Mouse (Mus musculus): ENCODE results near the gene Gucd1. TPM values are rescaled to one million over a fixed set of nuclear protein-coding genes. Genes with fewer than 3 reads are reported as not detected.
A peak's percentile ranks its signal among the peaks of the same experiment; 100 is the strongest.
"Not testable (repeated sequence)": the region's sequence is repeated elsewhere in the genome, so short reads cannot be mapped to it uniquely, and the experiment has no call there.

Gene Gucd1
- total RNA-seq, 2 experiments from 2014 or later: 21.6 to 22.0 TPM

GRCm38 (mm10) chr10:75353838-75354241 lies 163.9 kb downstream of the Gucd1 start:
- DNase-seq (ENCODE audit: extremely low spot score in 1 of 2, low spot score in 2 of 2); intact Hi-C loops (cut with DNase I): not testable (repeated sequence)

- DNase-seq (ENCODE audit: extremely low spot score in 1 of 2, low spot score in 2 of 2): no peak
- intact Hi-C loops (cut with DNase I): no loop called here
These were observed 165.2 kb downstream of the Gucd1 start for GRCm38 (mm10) chr10:75352541-75352940.

GRCm38 (mm10) chr10:75350564-75350963 lies 167.2 kb downstream of the Gucd1 start:
- no peak for DNase-seq (ENCODE audit: extremely low spot score in 1 of 2, low spot score in 2 of 2)
- intact Hi-C loops (cut with DNase I): no loop called here

- no peak for DNase-seq (ENCODE audit: extremely low spot score in 1 of 2, low spot score in 2 of 2)
- intact Hi-C loops (cut with DNase I): no loop called here
These were observed 172.5 kb downstream of the Gucd1 start for GRCm38 (mm10) chr10:75345265-75345664.

DNA sequence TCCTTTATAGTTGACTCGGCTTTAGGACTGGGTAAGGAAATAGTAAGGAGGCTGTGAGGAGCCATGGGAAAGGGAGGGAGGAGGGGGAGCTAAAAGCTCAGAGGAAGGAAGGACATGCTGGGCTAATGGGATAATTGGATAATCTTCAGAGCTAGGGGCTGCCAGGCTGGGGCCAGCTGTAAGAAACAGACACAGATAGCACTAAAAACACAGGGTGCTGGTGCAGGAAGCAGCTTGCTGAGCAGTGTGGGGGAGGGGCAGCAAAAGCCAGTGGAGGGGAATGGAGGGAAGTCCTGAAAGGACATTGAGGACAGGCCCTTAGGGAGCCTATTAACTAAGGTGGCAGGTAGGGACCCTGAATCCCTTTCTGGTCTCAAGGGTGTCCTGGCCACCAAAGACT lies 173.2 kb downstream of the Gucd1 start:
- DNase-seq (ENCODE audit: extremely low spot score in 1 of 2, low spot score in 2 of 2): peak in 1 of 2 experiments; percentile 51
- intact Hi-C loops (cut with DNase I): not testable (repeated sequence)

DNA sequence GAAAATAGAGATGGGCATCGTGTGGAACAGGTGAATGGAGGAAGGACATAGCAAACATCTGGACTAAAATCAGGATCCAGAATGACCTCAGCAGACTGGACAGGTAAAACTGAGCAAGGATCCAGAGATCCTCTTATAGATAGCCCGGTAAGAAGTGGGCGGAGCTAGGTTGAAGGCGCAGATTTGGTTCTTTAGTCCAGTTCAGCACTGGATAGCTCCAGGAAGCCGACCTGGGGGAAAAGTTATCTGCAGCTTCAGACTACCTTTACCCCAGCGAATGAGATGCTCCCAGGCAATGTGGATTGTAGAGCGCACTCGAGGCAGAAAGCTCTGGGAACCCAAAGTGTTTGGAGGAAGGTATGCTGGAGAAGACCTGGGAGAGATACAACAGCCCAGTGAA lies 175.8 kb downstream of the Gucd1 start:
- intact Hi-C loops (cut with DNase I): no loop called here
- no peak for DNase-seq (ENCODE audit: extremely low spot score in 1 of 2, low spot score in 2 of 2)

DNA sequence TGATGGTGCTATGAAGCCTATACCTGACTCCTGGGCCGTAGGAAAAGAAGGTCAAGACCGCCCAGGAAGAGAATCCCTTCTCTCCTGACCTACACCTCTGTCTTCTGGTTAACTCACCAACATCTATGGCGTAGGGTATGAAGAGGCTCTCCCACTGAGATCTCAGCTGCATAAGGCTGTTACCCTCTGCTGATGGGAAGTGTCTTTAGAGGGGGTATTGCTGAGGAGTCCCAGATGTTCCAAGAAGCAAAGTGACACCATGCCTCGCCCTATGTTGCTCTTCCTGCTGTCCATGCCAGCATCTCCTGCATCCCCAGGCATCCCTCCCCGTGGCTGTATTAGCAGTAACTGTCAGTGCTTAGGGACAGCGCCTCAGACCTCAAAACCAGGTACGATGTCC lies 178.4 kb downstream of the Gucd1 start:
- intact Hi-C loops (cut with DNase I): no loop called here
- no peak for DNase-seq (ENCODE audit: extremely low spot score in 1 of 2, low spot score in 2 of 2)

DNA sequence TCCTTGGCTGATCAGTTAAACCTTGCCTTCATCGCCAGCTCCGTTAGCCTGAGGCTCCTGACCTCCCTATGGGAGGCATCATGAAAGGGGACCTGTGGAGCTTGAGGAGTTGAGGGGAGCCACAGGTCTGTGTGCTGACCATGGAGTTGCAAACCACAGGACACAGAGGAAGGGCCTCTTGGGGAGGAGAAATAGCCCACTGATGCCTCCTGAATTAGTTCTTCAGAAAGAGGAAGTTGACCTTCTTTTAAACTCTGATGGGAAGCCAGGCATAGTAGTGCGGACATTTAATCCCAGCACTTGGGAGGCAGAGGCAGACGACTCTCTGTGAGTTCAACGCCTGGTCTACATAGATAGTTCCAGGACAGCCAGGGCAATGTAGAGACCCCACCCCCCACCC lies 178.9 kb downstream of the Gucd1 start:
- intact Hi-C loops (cut with DNase I): no loop called here
- DNase-seq (ENCODE audit: extremely low spot score in 1 of 2, low spot score in 2 of 2): no peak

GRCm38 (mm10) chr10:75337231-75337630 lies 180.5 kb downstream of the Gucd1 start:
- DNase-seq (ENCODE audit: extremely low spot score in 1 of 2, low spot score in 2 of 2): no peak

GRCm38 (mm10) chr10:75335075-75335474 lies 182.7 kb downstream of the Gucd1 start:
- DNase-seq (ENCODE audit: extremely low spot score in 1 of 2, low spot score in 2 of 2): no peak
- intact Hi-C loops (cut with DNase I): no loop called here

More at GRCm38 (mm10) chr10:75337231-75337630, 180.5 kb downstream of the Gucd1 start:
- intact Hi-C loops (cut with DNase I): no loop called here

GRCm38 (mm10) chr10:75334175-75334574 lies 183.6 kb downstream of the Gucd1 start:
- no peak for DNase-seq (ENCODE audit: extremely low spot score in 1 of 2, low spot score in 2 of 2)
- intact Hi-C loops (cut with DNase I): no loop called here

- intact Hi-C loops (cut with DNase I): no loop called here
- no peak for DNase-seq (ENCODE audit: extremely low spot score in 1 of 2, low spot score in 2 of 2)
These were observed 184.5 kb downstream of the Gucd1 start for GRCm38 (mm10) chr10:75333176-75333776.

- no peak for DNase-seq (ENCODE audit: extremely low spot score in 1 of 2, low spot score in 2 of 2)
- intact Hi-C loops (cut with DNase I): no loop called here
These were observed 185.5 kb downstream of the Gucd1 start for GRCm38 (mm10) chr10:75332268-75332667.

GRCm38 (mm10) chr10:75328201-75328704 lies 189.5 kb downstream of the Gucd1 start:
- DNase-seq (ENCODE audit: extremely low spot score in 1 of 2, low spot score in 2 of 2): peak in 1 of 2 experiments; percentile 32
- intact Hi-C loops (cut with DNase I): no loop called here

DNA sequence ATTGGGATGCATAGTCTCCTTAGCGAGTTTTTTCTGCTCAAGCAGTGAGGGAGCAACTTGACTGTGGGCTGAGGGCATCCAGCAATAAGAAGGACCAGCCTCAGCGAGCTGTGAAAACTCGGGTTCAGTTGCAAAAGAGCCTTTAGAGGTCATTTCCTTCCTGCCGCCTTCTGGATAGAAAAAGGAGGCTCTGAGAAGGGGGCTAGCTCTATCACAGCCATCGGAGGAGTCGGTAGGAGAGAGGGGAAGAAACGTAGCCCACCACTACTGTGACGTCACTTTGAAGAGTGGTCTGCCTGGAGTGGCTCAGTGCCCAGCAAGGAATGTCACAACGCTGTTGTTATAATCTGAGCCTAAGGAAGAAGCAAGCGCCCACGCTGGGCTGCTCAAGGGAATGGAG lies 190.7 kb downstream of the Gucd1 start:
- intact Hi-C loops (cut with DNase I): no loop called here
- DNase-seq (ENCODE audit: extremely low spot score in 1 of 2, low spot score in 2 of 2): no peak

- intact Hi-C loops (cut with DNase I): no loop called here
These were observed 191.2 kb downstream of the Gucd1 start for GRCm38 (mm10) chr10:75326553-75326952.

DNA sequence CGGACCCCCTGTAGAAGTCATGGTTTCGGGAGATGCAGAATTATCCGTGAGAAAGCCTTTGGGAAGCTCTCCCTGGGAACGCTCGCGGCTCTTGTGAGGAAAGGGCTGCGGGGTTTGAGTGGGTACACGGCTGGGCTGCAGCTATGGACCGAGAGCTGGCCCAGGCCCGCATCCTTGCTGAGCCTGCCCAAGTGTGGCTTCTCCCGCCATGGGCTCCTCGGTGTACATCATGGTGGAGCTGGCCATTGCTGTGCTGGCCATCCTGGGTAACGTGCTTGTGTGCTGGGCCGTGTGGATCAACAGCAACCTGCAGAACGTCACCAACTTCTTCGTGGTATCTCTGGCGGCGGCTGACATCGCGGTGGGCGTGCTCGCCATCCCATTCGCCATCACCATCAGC lies 192.0 kb downstream of the Gucd1 start:
- no peak for DNase-seq (ENCODE audit: extremely low spot score in 1 of 2, low spot score in 2 of 2)
- intact Hi-C loops (cut with DNase I): no loop called here

More at GRCm38 (mm10) chr10:75326553-75326952, 191.2 kb downstream of the Gucd1 start:
- DNase-seq (ENCODE audit: extremely low spot score in 1 of 2, low spot score in 2 of 2): peak in 1 of 2 experiments; percentile 72

DNA sequence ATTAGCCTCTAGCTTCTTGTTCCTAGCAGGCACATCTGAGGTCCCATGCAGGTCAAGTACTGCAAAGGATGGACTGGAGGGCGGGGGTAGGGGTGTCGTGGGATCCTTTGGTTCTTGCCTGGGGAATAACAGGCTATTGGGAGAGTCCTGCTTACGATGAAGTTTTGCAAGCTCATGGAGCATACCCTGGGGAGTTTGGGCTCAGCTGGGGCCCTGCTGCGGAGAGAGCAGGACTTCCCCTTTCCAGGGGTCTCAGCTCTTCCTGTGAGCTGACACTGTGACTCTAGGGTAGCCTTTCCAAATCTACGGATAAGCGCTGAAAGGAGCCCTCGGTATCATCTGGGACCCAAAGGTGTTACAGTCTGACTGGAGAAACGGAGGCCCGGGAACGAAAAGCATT lies 193.4 kb downstream of the Gucd1 start:
- intact Hi-C loops (cut with DNase I): no loop called here

GRCm38 (mm10) chr10:75323986-75324385 lies 193.8 kb downstream of the Gucd1 start:
- intact Hi-C loops (cut with DNase I): no loop called here
- no peak for DNase-seq (ENCODE audit: extremely low spot score in 1 of 2, low spot score in 2 of 2)

More for the DNA sequence above, 193.4 kb downstream of the Gucd1 start:
- DNase-seq (ENCODE audit: extremely low spot score in 1 of 2, low spot score in 2 of 2): peak in 1 of 2 experiments; percentile 32

- peak in 1 of 2 experiments; percentile 79 for DNase-seq (ENCODE audit: extremely low spot score in 1 of 2, low spot score in 2 of 2)
- intact Hi-C loops (cut with DNase I): no loop called here
These were observed 194.8 kb downstream of the Gucd1 start for GRCm38 (mm10) chr10:75322966-75323365.

DNA sequence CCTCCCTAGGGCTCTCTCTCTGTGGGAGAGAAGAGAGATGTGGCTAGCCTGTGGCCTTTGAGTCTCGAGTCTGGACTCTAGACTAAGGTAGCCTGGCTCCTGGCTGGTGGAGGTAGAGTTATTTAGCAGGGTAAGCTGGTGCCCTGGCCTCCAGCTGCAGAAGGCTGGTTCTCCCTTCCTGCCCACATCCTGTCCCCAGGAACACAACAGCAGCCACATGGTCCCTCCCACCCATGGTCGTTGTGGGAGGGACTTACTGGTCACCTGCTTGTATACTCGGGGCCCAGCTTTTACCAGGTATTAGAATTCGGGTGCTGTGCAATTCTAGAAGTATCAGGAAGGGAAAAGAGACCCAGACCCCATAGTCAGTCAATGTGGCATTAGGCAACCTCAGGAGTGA lies 197.5 kb downstream of the Gucd1 start:
- DNase-seq (ENCODE audit: extremely low spot score in 1 of 2, low spot score in 2 of 2): no peak
- intact Hi-C loops (cut with DNase I): no loop called here

Data from left cerebral cortex, postnatal 10 days (tissue).